Mouse (Mus musculus): ENCODE results near the gene Rps6ka5.

Gene Rps6ka5

GRCm38 (mm10) chr12:100726651-100727050, at the start of gene Rps6ka5:
Gene Rps6ka5, minus strand, starts transcription at chr12:100726983.
- DNase-seq (ENCODE audit: low spot score), result no peak

GRCm38 (mm10) chr12:100775911-100776581, 49.3 kb upstream of the Rps6ka5 start:
- DNase-seq (ENCODE audit: low spot score), result no peak

- DNase-seq (ENCODE audit: low spot score), result no peak
These were observed 48.5 kb upstream of the Rps6ka5 start for GRCm38 (mm10) chr12:100775291-100775690.

- no peak for DNase-seq (ENCODE audit: low spot score)
These were observed 48.0 kb upstream of the Rps6ka5 start for GRCm38 (mm10) chr12:100774756-100775155.

GRCm38 (mm10) chr12:100772230-100772984, 45.6 kb upstream of the Rps6ka5 start:
- DNase-seq (ENCODE audit: low spot score), result no peak

GRCm38 (mm10) chr12:100770765-100771164, 44.0 kb upstream of the Rps6ka5 start:
- DNase-seq (ENCODE audit: low spot score), result no peak

- DNase-seq (ENCODE audit: low spot score), result no peak
These were observed 43.1 kb upstream of the Rps6ka5 start for GRCm38 (mm10) chr12:100769871-100770270.

- no peak for DNase-seq (ENCODE audit: low spot score)
These were observed 37.7 kb upstream of the Rps6ka5 start for GRCm38 (mm10) chr12:100764329-100765018.

GRCm38 (mm10) chr12:100762663-100763425, 36.1 kb upstream of the Rps6ka5 start:
- DNase-seq (ENCODE audit: low spot score), result no peak

GRCm38 (mm10) chr12:100757427-100757826, 30.6 kb upstream of the Rps6ka5 start:
- no peak for DNase-seq (ENCODE audit: low spot score)

GRCm38 (mm10) chr12:100753716-100754115, 26.9 kb upstream of the Rps6ka5 start:
- DNase-seq (ENCODE audit: low spot score), result no peak

- no peak for DNase-seq (ENCODE audit: low spot score)
These were observed 26.2 kb upstream of the Rps6ka5 start for GRCm38 (mm10) chr12:100752977-100753376.

- DNase-seq (ENCODE audit: low spot score), result no peak
These were observed 15.7 kb upstream of the Rps6ka5 start for GRCm38 (mm10) chr12:100742468-100742867.

- DNase-seq (ENCODE audit: low spot score), result no peak
These were observed 13.5 kb upstream of the Rps6ka5 start for GRCm38 (mm10) chr12:100740313-100740712.

- no peak for DNase-seq (ENCODE audit: low spot score)
These were observed 12.3 kb upstream of the Rps6ka5 start for GRCm38 (mm10) chr12:100739011-100739570.

- no peak for DNase-seq (ENCODE audit: low spot score)
These were observed 11.7 kb upstream of the Rps6ka5 start for GRCm38 (mm10) chr12:100738498-100738897.

GRCm38 (mm10) chr12:100735581-100735980, 8.8 kb upstream of the Rps6ka5 start:
- DNase-seq (ENCODE audit: low spot score), result no peak

GRCm38 (mm10) chr12:100735156-100735555, 8.4 kb upstream of the Rps6ka5 start:
- no peak for DNase-seq (ENCODE audit: low spot score)

GRCm38 (mm10) chr12:100728646-100729485, 2.1 kb upstream of the Rps6ka5 start:
- no peak for DNase-seq (ENCODE audit: low spot score)

GRCm38 (mm10) chr12:100727891-100728290, 1.1 kb upstream of the Rps6ka5 start:
- DNase-seq (ENCODE audit: low spot score), result no peak

GRCm38 (mm10) chr12:100725458-100725786, 1.4 kb downstream of the Rps6ka5 start:
- DNase-seq (ENCODE audit: low spot score), result no peak
